Mouse (Mus musculus): Measurements from ENCODE around the gene Itih1.

Gene Itih1

GRCm38 (mm10) chr14:30943038-30943437 lies at the start of gene Itih1:
Gene Itih1 (minus strand): TSS chr14:30943289.
- DNase-seq (ENCODE audit: low read depth, low spot score), result no peak

DNA sequence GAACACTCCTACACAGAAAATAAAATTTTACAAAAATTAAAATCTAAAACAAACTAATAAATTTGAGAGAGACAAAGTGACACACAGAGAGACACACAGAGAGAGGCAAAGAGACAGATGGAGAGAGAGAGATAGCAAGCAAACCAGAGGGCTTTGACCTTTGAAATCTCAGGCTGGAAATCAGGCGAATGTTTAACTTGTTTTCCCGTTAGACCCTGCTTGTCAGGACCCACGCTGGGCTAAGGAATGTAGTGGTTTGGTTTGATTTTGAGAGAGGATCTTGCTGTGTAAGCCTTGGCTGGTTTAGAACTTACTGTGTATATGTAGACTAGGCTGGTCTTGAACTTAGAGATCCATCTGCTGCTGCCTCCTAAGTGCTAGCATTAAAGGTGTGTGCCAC lies 33.1 kb upstream of the Itih1 start:
- no peak for DNase-seq (ENCODE audit: low read depth, low spot score)

DNA sequence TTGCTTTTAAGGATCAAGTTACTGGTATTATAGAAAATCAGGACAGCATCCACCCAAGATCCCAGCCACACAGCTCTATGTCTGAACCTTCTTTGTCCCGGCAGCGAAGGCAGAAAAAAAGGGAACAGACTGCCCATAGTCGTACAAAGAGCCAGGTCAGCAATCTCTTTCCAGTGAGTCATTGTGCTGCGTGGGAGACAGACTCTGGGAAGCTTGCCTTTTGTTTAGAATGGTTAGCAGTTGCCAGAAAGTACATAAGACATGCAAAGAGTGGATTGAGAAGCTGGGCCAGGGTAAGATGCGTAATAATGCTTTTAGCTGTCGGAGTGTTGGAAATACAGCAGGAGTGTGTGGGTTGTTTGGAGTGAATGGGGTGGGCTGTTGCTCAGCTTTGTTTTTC lies 31.1 kb upstream of the Itih1 start:
- peak; percentile 11 for DNase-seq (ENCODE audit: low read depth, low spot score)

DNA sequence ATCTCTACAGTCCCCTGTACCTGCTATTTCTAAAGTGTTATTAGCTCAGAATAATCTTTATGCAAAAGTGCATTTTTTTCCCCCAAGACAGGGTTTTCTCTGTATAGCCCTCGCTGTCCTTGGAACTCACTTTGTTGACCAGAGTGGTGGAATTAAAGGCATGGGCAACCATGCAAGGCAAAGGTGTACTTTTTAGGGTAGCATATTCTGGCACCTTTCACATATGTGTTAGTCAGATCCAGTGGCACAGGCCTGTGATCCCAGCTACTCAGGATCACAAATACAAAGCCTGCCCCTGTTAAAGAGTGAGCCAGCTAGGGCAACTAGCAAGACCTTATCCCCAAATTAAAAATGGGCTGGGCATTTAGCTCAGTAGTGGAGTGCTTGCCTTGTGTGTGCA lies 17.3 kb upstream of the Itih1 start:
- DNase-seq (ENCODE audit: low read depth, low spot score), result no peak

- no peak for DNase-seq (ENCODE audit: low read depth, low spot score)
Measured at GRCm38 (mm10) chr14:30959031-30959430, 15.9 kb upstream of the Itih1 start.

- DNase-seq (ENCODE audit: low read depth, low spot score), result no peak
Measured at GRCm38 (mm10) chr14:30958517-30958916, 15.4 kb upstream of the Itih1 start.

- DNase-seq (ENCODE audit: low read depth, low spot score), result peak; percentile 97
Measured at GRCm38 (mm10) chr14:30951154-30951825, 8.2 kb upstream of the Itih1 start, which contains the start of gene Nek4. Gene Nek4 (plus strand): TSS chr14:30951377.

- DNase-seq (ENCODE audit: low read depth, low spot score), result no peak
Measured at GRCm38 (mm10) chr14:30949986-30950385, 6.9 kb upstream of the Itih1 start.

- DNase-seq (ENCODE audit: low read depth, low spot score), result no peak
Measured at GRCm38 (mm10) chr14:30944745-30945144, 1.7 kb upstream of the Itih1 start.

GRCm38 (mm10) chr14:30943860-30944674 lies 978 bp upstream of the Itih1 start:
- peak; percentile 25 for DNase-seq (ENCODE audit: low read depth, low spot score)

DNA sequence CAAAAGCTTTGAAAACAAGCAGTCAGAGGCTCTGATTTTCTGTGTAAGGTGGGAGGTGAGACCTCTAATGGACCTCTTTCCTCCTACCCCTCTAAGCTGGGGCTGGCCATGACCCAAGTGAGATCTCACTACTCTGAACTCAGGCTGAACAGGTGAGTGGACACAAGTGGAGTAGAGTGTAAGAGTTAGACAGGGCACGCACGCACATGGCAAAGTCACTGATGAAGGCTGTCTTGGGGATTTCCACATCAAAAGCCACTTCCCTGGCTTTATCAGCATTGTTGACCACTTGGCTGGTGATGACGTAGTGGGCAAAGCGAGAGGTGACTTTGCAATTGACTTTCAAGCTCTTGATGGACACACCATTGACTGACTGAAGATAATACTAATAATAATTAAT lies 835 bp downstream of the Itih1 start:
- DNase-seq (ENCODE audit: low read depth, low spot score), result no peak

DNA sequence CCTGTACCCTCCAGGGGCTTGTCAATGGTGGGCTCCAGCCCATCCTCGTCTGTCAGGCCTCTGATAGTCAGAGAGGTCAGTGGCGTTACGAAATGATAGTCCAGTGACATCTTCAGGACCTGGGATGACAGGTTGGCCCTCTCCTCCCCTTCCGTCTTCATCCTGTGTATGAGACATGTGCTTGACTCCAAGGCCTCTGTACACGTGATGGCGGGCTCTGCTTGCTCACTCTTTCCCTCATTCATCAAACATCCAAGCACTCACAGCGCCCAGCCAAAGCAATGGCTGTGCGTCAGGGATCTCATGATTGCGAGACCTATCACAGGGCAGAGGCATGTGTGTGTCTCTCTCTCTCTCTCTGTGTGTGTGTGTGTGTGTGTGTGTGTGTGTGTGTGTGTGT lies 9.7 kb downstream of the Itih1 start:
- no peak for DNase-seq (ENCODE audit: low read depth, low spot score)

GRCm38 (mm10) chr14:30930386-30930785 lies 12.7 kb downstream of the Itih1 start:
- DNase-seq (ENCODE audit: low read depth, low spot score), result no peak

GRCm38 (mm10) chr14:30925492-30925891 lies 17.6 kb downstream of the Itih1 start:
- no peak for DNase-seq (ENCODE audit: low read depth, low spot score)

DNA sequence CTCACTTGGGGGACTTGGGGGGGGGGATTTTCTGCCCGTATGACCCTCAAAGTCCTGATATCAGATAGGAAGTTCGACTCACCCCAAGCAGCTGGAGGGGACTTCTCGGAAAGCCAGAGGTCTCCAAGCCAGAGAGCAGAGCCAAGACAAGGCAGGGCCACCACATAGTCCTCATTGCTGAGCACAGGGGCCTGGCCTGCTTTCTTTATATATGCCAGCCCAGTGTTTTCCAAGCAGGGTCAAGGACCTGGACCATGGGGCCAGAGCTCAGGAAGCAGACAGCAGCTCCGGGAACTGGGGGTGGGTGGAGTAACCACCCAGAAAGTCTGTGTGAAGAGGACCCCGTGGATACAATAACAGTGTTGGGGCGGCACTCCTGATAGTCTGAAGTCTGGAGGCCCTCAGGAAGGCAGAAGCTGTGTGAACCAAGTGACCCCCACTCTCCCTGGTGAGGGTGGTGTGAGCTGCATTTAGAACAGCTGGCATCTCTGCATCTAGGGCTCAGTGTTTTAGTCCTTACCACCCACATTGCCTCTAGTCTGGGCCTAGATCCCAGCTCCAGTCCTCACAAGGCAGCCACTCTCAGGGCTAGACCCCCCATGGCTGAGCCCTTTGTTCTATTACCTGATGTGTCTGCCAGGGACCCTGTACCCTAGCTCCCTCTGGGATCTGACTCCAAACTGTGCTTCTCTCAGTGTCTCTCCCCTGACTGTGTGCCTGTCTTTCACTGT lies 19.5 kb downstream of the Itih1 start, which contains the start of gene Itih3:
Gene Itih3, minus strand, starts transcription at position 386 of the 731 bp plus-strand sequence.
- DNase-seq (ENCODE audit: low read depth, low spot score), result no peak

DNA sequence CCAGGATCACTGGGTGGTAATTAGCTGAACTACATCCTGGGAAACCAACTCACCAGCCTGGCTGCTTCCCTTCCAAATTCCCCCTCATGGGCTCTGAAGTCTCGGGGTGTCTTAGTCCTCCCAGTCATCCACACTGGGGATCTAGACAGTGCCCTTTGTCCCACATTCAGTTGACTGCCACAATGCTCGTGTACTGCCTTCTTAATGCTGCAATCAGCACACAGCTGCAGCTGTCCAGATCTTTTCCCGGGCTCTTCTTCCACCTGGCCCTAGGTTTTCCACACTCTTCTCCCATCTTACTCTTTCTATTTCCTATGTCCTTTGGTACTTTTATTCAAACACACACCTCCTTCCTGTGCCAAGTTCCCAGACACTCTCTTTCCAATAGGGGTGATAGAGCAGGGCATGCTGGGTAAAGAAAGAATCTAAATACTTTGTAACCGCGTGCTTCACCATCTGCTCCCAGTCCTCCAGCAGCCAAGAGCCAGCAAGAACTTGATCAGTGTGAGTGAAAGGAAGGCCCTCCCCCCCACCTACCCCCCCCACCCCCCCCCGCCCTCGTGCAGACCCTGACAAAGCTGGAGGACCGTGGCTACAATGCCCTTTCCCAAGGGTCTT lies 20.9 kb downstream of the Itih1 start:
- DNase-seq (ENCODE audit: low read depth, low spot score), result no peak

DNA sequence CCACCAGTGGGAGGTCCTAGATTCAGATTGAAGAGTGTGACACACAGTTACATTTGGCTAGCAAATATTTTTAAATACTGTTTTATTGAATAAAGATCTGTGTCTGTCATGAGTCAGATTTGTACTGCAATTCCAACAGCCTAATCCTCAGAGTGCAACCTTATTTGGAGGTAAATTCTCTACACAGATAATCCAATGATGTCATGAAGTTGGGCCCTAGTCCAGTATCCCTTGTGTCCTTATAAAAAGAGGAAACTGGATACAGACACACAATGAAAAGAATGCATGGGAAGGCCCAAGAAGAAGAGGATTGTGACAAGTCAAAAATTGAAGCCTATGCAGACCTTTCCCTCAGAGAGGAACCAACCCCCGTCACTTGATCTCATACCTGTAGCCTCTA lies 26.6 kb downstream of the Itih1 start:
- DNase-seq (ENCODE audit: low read depth, low spot score), result no peak

GRCm38 (mm10) chr14:30913404-30913803 lies 29.7 kb downstream of the Itih1 start:
- DNase-seq (ENCODE audit: low read depth, low spot score), result no peak

- no peak for DNase-seq (ENCODE audit: low read depth, low spot score)
Measured at GRCm38 (mm10) chr14:30912641-30913040, 30.4 kb downstream of the Itih1 start.

DNA sequence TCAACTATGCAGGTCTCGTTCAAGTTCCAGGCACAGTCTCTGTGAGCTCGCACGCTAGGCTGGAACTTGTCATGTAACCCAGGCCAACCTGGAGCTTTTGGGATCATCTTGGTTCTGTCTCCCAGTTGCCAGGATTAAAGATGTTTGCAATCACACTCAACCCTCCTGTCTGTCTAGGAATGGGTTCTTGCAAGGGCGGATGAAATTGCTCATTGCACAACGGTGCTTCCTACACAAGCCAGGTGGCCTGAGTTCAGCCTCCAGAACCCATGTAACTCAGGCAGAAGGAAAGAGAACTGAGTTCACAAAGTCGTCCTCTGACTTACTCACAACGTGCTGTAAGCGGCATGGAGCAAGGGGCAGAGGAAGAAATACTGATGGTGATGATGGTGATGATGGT lies 31.9 kb downstream of the Itih1 start:
- no peak for DNase-seq (ENCODE audit: low read depth, low spot score)

- DNase-seq (ENCODE audit: low read depth, low spot score), result no peak
Measured at GRCm38 (mm10) chr14:30907814-30908265, 35.2 kb downstream of the Itih1 start.

DNA sequence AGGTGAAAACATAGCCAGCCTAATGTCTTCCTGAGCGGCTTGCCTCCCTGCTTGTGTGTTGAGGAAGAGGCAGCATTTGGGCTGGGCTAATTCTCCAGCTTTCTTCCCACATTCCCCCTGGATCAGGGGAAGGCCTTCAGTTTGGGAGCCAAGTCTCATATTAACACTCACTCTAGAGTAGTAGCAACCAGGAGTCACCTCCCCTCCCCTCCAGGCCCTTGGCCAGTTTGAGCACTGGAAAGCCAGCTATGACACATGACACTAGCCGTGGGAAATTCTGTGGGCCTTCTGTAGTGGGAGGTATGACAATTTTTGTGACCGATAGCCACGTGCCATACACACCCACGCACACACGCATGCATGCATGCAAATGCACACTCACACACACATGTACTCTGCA lies 37.1 kb downstream of the Itih1 start:
- DNase-seq (ENCODE audit: low read depth, low spot score), result no peak
